Mouse (Mus musculus): ENCODE results near the gene Rab3a. TPM values are rescaled to one million over a fixed set of nuclear protein-coding genes. Genes with fewer than 3 reads are reported as not detected.
A peak's percentile ranks its signal among the peaks of the same experiment; 100 is the strongest.

The Rab3a gene
- polyA plus RNA-seq, 1 experiment, result 26.3 TPM

- 65% methylated on average over 1 of the region's 1 CpGs for WGBS
- TF ChIP-seq CTCF (IDR thresholded peaks at IDR 0.05; ENCODE audit: extremely low read depth, insufficient read length, insufficient replicate concordance, low read depth, low read length), result no peak
- TF ChIP-seq POLR2A (IDR thresholded peaks at IDR 0.05; ENCODE audit: low read depth, low read length), result no peak
- Histone ChIP-seq H3K27ac (ENCODE audit: insufficient read depth, low read depth, low read length) (no peak overlapping the region), H3K36me3 (ENCODE audit: control insufficient read depth, insufficient read depth, low read length) (no peaks in the 10 kb centered on the region), H3K4me3 (ENCODE audit: low read depth, low read length) (no peak overlapping the region), H3K4me1 (ENCODE audit: control insufficient read depth, insufficient read depth, insufficient read length, low read length) (peaks cover 15% of the 10 kb centered on the region), H3K27me3 (ENCODE audit: control insufficient read depth, insufficient read depth, low read length) (peaks cover 12% of the 10 kb centered on the region; the same call in 1 of the 2 replicates)
Measured at GRCm38 (mm10) chr8:70807304-70807703, 52.8 kb downstream of the Rab3a start.

- WGBS, result 63% methylated on average over 5 of the region's 5 CpGs
- H3K4me1 ChIP-seq (ENCODE audit: control insufficient read depth, insufficient read depth, insufficient read length, low read length), result peaks cover 14% of the 10 kb centered on the region
Measured at GRCm38 (mm10) chr8:70808239-70808638, 53.8 kb downstream of the Rab3a start, which contains the start of gene Il12rb1. Il12rb1 (plus strand) TSS chr8:70808449.

More at GRCm38 (mm10) chr8:70808239-70808638, 53.8 kb downstream of the Rab3a start, which contains the start of gene Il12rb1:
- Histone ChIP-seq H3K4me3 (ENCODE audit: low read depth, low read length) (peak within 1 kb of the TSS; percentile 53), H3K36me3 (ENCODE audit: control insufficient read depth, insufficient read depth, low read length) (no peaks in the 10 kb centered on the region), H3K27me3 (ENCODE audit: control insufficient read depth, insufficient read depth, low read length) (peaks cover 12% of the 10 kb centered on the region; the same call in 1 of the 2 replicates), H3K27ac (ENCODE audit: insufficient read depth, low read depth, low read length) (no peak within 1 kb of the TSS)
- TF ChIP-seq POLR2A (IDR thresholded peaks at IDR 0.05; ENCODE audit: low read depth, low read length) (no peak), CTCF (IDR thresholded peaks at IDR 0.05; ENCODE audit: extremely low read depth, insufficient read length, insufficient replicate concordance, low read depth, low read length) (no peak)

Other genes with a start within 250 kb of the Rab3a start
- 137 and 244 TPM in 2 replicates for gene Rex1bd, start 247.9 kb upstream of the Rab3a start, polyA plus RNA-seq (2012; rRNA removed)
- gene Uba52, start 243.9 kb upstream of the Rab3a start, polyA plus RNA-seq (2012; rRNA removed), result 606 and 770 TPM in 2 replicates
- 300 and 623 TPM in 2 replicates for gene Fkbp8, start 227.0 kb upstream of the Rab3a start, polyA plus RNA-seq (2012; rRNA removed)
- 34.3 and 64.4 TPM in 2 replicates for gene Kxd1, start 226.7 kb upstream of the Rab3a start, polyA plus RNA-seq (2012; rRNA removed)
- 20.5 and 45.6 TPM in 2 replicates for gene Ell, start 215.2 kb upstream of the Rab3a start, polyA plus RNA-seq (2012; rRNA removed)
- gene Isyna1, start 160.3 kb upstream of the Rab3a start, polyA plus RNA-seq (2012; rRNA removed), result 61.8 and 92.4 TPM in 2 replicates
- gene Ssbp4, start 145.8 kb upstream of the Rab3a start, polyA plus RNA-seq (2012; rRNA removed), result 81.7 and 138 TPM in 2 replicates
- 6.7 and 7.1 TPM in 2 replicates for gene Lrrc25, start 138.5 kb upstream of the Rab3a start, polyA plus RNA-seq (2012; rRNA removed)
- 4.1 and 6.7 TPM in 2 replicates for gene Gdf15, start 122.2 kb upstream of the Rab3a start, polyA plus RNA-seq (2012; rRNA removed)
- 49.5 and 129 TPM in 2 replicates for gene Pgpep1, start 94.3 kb upstream of the Rab3a start, polyA plus RNA-seq (2012; rRNA removed)
- 109 and 152 TPM in 2 replicates for gene Lsm4, start 81.4 kb upstream of the Rab3a start, polyA plus RNA-seq (2012; rRNA removed)
- gene Jund, start 55.7 kb upstream of the Rab3a start, polyA plus RNA-seq (2012; rRNA removed), result 419 and 1,098 TPM in 2 replicates
- gene Iqcn, start 51.2 kb upstream of the Rab3a start, polyA plus RNA-seq (2012; rRNA removed), result 0.03 and 0.05 TPM in 2 replicates
- 42.0 and 73.6 TPM in 2 replicates for gene Gm3336, start 36.1 kb upstream of the Rab3a start, polyA plus RNA-seq (2012; rRNA removed)
- 6.5 and 6.8 TPM in 2 replicates for gene Pde4c, start 31.0 kb upstream of the Rab3a start, polyA plus RNA-seq (2012; rRNA removed)
- gene Mpv17l2, start 6.3 kb downstream of the Rab3a start, polyA plus RNA-seq (2012; rRNA removed), result 190 and 222 TPM in 2 replicates
- gene Pik3r2, start 22.0 kb downstream of the Rab3a start, polyA plus RNA-seq (2012; rRNA removed), result 129 and 414 TPM in 2 replicates
- gene Mast3, start 50.4 kb downstream of the Rab3a start, polyA plus RNA-seq (2012; rRNA removed), result 63.9 and 71.9 TPM in 2 replicates
- 2.5 and 5.4 TPM in 2 replicates for gene Il12rb1, start 53.8 kb downstream of the Rab3a start, polyA plus RNA-seq (2012; rRNA removed)
- gene Arrdc2, start 85.0 kb downstream of the Rab3a start, polyA plus RNA-seq (2012; rRNA removed), result 26.1 and 49.9 TPM in 2 replicates
- gene Kcnn1, start 108.6 kb downstream of the Rab3a start, polyA plus RNA-seq (2012; rRNA removed), result 0.90 and 2.9 TPM in 2 replicates
- gene Ccdc124, start 119.3 kb downstream of the Rab3a start, polyA plus RNA-seq (2012; rRNA removed), result 35.9 and 64.7 TPM in 2 replicates
- 0.41 and 24.2 TPM in 2 replicates for gene Slc5a5, start 138.1 kb downstream of the Rab3a start, polyA plus RNA-seq (2012; rRNA removed)
- gene Rpl18a, start 142.7 kb downstream of the Rab3a start, polyA plus RNA-seq (2012; rRNA removed), result 2,725 and 5,728 TPM in 2 replicates
- gene Map1s, start 151.3 kb downstream of the Rab3a start, polyA plus RNA-seq (2012; rRNA removed), result 21.9 and 32.9 TPM in 2 replicates